Mouse (Mus musculus) bone marrow macrophage, adult 2 months (primary cell): Measurements from ENCODE around the gene Mybbp1a.

Experiments
- CTCF ChIP-seq: IDR thresholded peaks from 2 replicates; pipeline ENCODE4 v1.5.1; 2012; ENCODE audit warnings: low read depth, mild to moderate bottlenecking, low read length, moderate library complexity
- POLR2A ChIP-seq: IDR thresholded peaks from 2 replicates; pipeline ENCODE4 v1.6.1; 2012; ENCODE audit warnings: mild to moderate bottlenecking, low read depth, low read length, borderline replicate concordance

GRCm38 (mm10) chr11:72476074-72476625 is 35.0 kb downstream of the Mybbp1a start:
- TF ChIP-seq POLR2A (no peak), CTCF (no peak)
